Mouse (Mus musculus) erythroid progenitor cell, adult 5-6 weeks (primary cell): ENCODE measurements around the gene Coq8a. TPM values are rescaled to one million over a fixed set of nuclear protein-coding genes. Genes with fewer than 3 reads are reported as not detected.

Experiments
- ATAC-seq: replicated peaks from 2 replicates; pipeline ENCODE4 v1.8.0; 2016; ENCODE audit warnings: moderate number of reproducible peaks, mild to moderate bottlenecking, moderate TSS enrichment, inconsistent platforms; ENCODE audit not compliant: poor library complexity, low FRiP score, severe bottlenecking
- total RNA-seq, 2 experiments: library from RNA; stranded (forward) in 1 of 2; stranded (reverse) in 1 of 2; fragments of 150-400 nt in 1 of 2; fragments of 186-747, 209-891 nt in 1 of 2; gene quantifications; 2 replicates each; pipeline versions ENCODE4 v1.2.3 to v1.2.4; 2015 to 2017; ENCODE audit warnings: low replicate concordance in 2 of 2

Gene Coq8a
- total RNA-seq, 2 experiments from 2014 or later, result 1.7 TPM; not detected in 1

GRCm38 (mm10) chr1:180179100-180179499 is 20.3 kb downstream of the Coq8a start:
- ATAC-seq, result no peak

DNA sequence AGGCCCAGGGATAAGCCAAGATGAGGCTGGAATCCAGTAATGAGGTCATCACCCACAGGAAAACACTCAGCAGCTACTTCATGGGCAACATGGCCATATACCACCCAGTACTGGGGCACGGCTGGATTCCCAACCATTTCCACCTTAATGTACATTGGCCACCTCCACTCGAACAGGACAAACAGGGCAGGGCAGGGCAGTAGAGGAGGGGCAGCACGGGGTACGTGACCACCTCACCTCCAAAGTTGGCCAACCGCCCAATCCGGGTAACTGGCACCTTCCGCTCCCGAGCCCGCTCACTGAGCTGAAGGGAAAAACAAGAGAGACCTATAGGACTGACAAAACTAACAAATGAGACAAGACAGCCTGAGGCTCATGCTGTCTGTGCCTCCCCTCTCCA is 21.1 kb downstream of the Coq8a start:
- no peak for ATAC-seq

DNA sequence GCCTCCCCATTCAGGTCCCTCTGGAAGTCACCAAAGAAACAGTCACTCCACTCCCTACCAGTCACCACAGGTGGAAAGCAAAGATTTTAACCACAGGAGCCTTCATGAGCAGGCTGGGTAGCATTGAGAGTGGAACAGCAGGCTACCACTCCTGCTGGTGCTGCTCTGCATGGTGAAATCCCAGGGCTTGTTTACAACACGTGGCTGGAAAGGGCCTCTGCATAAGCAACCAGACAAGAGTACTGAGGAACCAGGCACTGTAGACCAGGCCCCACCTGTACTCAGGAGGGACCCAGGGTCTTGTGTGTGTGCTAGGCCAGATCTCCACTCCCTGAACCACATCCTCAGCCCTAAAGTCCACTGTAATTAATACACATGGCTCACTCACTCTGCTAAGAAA is 22.6 kb downstream of the Coq8a start:
- ATAC-seq, result no peak

- no peak for ATAC-seq
Observed at GRCm38 (mm10) chr1:180175635-180176034, 23.8 kb downstream of the Coq8a start.

DNA sequence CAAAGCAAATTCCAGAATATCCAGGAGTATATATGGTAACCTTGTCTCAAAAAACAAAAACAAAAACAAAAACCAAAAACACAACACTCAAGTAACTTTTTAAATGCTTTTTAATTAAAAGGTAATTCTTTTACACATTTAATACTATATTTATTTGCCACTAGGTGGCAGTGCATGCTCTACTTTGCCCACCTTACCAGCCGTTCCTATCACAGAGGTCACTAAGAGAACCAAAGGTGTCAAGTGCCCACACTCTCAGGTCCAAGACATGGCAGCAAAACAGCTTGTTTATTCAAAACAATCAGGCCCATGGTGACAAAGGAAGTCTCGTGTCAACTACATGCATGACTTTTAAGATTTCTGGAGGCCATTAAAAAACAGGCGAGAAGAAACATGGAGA is 24.2 kb downstream of the Coq8a start:
- ATAC-seq, result no peak

DNA sequence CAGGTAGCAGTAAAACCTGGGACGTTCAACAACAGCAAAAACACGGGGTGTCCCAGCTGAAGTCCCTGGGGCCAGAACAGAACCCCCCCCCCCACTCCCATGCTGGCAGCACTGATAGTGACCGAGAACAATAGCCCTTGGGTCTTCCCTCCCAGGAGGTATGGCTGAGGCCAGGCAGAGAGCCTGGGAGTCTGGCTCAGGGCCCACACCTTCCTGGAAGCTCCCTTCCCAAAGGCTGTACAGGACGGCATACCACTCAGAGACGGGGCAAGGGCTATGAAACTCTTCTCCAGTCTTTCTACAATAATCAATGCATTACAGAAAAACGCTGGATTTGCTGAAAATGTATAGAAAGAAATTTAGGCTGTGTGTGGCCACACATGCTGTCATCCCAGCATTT is 24.7 kb downstream of the Coq8a start:
- ATAC-seq, result no peak

DNA sequence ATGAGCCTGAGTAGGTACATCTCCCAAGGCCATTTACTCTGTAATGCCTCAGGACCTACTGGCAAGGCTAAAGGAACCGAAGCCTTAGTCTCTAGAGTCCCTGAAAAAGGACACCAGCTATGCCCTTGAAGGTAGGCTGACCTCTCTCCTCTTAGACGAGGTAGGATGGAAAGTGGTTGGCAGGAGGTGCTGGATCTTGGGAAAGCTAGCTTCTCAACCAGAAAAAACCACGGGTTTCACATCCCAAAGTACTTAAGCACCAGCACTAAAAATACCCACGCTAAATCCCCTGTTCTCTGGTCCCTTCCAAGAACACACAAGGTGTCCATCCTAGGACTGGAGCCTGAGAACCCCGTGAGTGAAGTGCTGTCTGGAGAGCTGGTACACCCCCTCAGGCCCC is 26.4 kb downstream of the Coq8a start:
- ATAC-seq, result no peak

DNA sequence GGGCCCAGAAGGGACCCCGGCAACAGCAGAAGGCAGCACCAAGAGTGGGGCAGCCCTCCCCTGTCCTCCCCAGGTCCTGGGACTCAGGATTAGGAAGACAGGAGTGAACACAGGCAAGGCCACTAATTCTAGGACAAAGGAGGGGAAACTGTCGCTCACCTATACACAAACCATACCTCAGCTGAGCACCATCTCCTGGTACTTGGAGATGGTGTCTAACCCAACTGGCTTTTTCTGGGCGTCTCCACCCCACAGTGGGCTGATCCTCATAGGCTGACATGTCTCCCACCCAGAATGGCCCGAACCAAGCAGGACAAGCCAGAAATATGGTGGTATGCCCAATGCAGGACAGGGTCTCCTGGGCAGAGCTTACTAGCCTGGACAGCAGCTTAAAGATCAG is 26.8 kb downstream of the Coq8a start:
- ATAC-seq, result no peak

DNA sequence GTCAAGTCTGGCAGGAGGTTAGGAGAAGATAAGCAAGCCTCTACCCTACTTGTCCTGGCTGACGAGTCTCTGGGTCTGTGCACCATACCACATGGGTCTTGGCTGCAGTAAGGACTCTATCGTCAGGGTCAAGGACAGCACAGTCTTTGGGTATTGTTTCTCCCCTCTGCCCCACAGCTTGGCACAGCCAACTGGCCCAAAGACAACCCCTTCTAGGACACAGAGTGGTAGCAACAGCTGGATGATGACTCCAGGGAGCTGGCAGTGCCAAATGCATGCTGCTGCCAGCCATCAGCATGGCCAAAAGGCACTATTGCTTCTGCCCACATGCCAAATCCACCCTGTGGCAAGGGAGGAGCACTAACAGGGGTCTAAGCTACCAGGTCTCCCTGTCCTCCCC is 27.5 kb downstream of the Coq8a start:
- no peak for ATAC-seq

- no peak for ATAC-seq
Observed at GRCm38 (mm10) chr1:180170071-180170470, 29.3 kb downstream of the Coq8a start.

- no peak for ATAC-seq
Observed at GRCm38 (mm10) chr1:180169161-180169560, 30.2 kb downstream of the Coq8a start.

- ATAC-seq, result no peak
Observed at GRCm38 (mm10) chr1:180168294-180168693, 31.1 kb downstream of the Coq8a start.

- ATAC-seq, result no peak
Observed at GRCm38 (mm10) chr1:180166533-180166932, 32.9 kb downstream of the Coq8a start.

- ATAC-seq, result no peak
Observed at GRCm38 (mm10) chr1:180162986-180163385, 36.4 kb downstream of the Coq8a start.

GRCm38 (mm10) chr1:180161566-180162355 is 37.6 kb downstream of the Coq8a start:
- no peak for ATAC-seq

DNA sequence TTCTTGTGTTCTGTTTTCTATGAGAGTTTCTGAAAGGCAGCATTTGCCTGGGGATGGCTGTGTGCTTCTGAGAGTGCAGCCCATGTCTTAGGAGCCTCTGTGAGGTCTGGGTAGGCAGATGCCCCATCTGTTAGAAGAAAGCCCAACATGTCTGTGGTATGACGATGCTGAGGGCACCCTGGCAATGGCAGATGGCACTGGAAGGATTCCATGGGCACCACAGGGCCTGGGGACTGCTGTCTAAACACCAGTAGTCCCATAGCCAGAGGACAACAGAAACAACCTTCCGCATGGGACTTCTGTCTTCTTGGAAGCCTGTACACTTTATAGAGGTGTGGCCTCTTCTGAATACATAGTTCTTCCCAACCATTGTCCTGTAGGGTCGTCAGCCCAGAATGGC is 38.2 kb downstream of the Coq8a start:
- ATAC-seq, result no peak

DNA sequence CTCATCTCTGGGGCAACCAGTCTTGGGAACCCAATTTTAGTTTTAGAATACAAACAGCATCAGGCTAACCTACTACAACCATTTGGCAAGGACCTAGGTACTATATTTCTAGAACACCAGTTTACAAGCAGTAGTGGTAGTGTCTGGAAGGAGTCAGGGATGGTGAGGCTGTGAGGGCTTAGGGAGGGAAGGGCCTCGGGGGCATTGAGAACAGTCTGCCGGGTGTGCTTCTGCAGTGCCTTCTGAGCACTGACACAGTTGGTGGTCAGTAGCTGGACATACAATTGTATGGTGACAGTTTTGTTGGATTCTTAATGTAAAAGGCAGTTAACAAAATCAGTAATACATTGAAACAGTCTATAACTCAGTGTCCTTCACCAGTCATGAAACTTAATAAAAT is 38.9 kb downstream of the Coq8a start:
- no peak for ATAC-seq

DNA sequence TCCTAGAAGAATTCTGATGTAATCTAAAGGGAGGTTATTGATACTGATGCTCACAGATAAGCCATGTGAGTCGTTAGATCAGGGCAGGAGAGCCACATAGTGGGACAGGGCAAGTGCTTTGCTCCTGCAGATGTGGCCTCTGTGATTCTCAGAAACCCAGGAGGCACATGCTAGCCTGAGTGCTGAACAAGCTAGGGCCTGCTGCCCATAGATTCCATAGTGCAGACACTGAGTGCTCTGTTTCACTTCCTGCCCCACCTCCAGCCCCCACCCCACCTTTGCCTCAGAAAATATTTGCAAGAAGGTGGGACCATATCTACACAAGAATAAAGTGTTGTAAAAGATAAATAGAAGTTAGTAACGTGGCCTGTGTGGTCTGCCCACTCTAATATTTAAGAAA is 40.8 kb downstream of the Coq8a start:
- no peak for ATAC-seq

DNA sequence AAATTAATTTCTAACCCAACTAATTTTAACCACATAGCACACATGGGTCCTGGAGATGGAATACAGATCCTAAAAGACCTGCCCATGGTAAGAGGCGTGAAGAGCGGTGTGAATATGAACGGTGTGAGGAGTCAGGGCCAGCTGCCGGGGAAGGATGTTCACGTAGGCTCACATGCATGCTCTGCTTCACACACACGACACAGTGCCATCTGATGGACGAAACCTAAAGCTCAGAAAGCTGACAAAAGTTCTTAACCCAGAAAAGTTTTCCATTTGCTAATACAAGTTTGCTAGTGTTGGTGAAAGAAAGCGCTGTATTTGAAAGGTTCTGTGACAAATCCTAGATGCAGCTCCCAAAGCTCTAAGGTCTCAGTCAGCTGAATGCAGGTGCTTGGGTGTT is 48.2 kb downstream of the Coq8a start:
- no peak for ATAC-seq

- peak; percentile 81 for ATAC-seq
Observed at GRCm38 (mm10) chr1:180148563-180148962, 50.8 kb downstream of the Coq8a start.

DNA sequence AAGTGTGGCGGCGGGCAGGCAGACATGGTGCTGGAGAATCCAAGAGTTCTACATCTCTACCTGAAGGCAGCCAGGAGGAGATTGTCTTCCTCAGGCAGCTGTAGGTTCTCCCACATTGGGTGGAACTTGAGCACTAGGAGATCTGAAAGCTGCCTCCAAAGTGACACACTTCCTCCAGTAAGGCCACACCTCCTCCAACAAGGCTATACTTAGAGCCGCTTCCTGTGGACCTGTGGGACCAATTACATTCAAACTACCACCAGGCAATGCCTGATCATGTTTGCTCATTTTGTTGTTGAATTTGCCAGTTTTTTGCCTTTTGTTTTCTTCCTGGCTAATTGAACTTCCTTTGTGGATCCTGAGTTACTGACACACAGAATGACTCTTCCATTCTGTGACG is 51.4 kb downstream of the Coq8a start:
- 0 out of 2 replicates have a peak, but pooled peaks have one; percentile 46 for ATAC-seq

DNA sequence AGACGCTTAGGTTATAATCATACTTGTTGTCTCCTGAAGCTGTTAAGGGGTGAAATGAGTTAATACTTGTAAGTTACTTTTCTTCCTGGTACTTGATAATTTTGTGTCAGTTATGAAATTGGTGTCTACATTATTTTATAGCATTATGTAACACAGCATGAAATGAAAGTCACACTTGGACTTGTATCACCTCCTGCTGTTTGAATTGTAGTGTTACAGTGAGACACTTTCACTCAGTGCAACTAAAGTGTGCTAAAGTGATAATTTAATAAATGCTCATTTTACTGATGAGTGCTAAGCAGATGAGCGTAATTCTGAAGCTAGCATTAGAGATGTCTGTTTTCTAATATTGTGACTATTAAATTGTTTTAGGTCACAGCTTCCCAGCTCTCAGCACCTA is 58.4 kb downstream of the Coq8a start:
- no peak for ATAC-seq
